Mouse (Mus musculus) adipocyte (in vitro differentiated cells): ENCODE results near the gene Mrps18a.

Source experiments
- DNase-seq: peaks from one replicate; pipeline ENCODE4 v3.0.0-alpha.2; 2016; ENCODE audit warnings: low spot score

Gene Mrps18a

DNA sequence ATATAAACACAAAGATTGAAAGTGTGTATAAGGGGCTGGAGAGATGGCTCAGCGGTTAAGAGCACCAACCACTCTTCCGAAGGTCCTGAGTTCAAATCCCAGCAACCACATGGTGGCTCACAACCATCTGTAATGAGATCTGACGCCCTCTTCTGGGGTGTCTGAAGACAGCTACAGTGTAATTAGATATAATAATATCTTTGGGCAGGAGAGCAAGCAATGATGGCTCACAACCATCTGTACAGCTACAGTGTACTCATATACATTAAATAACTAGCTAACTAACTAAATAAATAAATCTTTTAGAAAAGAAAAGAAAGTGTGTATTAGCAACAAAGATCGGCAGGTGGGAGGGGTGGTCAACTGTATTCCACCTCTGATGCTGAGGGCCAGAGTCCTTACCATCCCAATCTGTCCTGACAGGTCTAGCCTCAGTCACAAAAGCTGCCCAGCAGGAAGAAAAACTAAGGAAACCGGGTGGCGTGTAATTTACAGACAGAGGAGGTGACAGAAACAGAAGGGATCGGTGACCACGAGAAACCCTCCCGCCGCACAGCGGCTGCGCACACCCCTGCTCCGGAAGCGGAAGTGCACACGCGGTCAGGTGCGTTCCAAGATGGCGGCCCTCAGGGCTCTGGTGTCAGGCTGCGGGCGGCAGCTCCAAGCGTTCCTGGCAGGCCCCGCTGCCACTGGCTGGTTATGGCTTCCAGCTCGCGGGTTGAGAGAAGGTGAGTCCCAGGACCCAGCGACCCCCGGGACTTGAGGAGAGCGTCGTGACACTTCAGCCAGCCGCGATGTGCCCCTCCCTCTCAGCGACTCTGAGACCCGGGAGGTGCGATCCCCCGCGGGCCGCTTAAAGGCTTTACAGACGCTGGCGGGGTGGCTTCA is at the start of gene Mrps18a:
TSS of gene Mrps18a (plus strand) at position 585 of the 888 bp plus-strand sequence.
- DNase-seq, result peak; percentile 85

DNA sequence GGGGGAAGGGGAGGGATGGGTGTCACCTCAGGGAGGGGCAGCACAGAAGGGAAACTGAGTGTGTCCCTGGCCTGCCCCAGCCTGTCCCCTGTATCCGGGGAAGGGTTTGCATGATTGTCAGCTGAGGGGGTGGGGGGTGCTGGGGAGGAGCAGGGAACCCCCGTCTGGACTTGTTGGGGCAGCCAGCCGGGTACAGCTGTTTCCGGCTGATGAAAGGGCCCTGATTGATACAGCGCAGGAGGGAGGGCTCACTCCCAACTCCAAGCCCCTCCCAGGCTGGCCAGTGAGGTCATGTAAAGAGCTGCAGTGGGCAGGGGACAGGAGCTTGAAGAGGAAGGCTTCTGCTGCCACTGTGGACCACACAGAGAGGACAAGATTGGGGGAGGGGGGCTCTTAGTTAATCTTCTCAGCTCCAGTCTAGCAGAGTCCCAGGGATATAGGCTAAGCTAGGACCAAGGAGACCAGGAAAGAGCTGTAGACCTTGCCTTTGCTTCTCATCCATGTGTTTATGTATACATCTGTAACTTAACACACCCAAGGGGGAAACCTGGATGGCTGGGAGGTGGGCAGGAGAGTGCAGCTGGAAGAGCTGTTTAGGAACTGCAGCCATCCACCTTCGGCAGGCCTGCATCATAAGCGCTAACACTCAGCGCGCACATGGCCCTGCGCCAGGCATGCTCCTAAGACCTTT is 47.4 kb upstream of the Mrps18a start:
- DNase-seq, result no peak

DNA sequence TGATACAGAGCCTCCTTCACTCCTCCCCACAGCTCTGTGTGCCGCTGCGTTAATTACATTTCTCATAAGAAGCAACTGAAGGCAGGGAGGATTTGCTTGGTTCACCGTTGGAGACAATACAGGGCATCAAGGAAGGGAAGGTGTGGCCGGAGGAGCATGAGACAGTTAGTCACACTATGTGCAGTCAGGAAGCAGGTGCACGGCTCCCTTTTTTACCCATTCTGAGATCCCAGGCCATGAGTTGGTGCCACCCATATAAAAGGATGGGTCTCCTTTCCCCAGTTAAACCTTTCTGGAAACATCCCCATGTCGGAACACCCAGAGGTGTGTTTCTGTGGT is 46.8 kb upstream of the Mrps18a start:
- DNase-seq, result no peak

DNA sequence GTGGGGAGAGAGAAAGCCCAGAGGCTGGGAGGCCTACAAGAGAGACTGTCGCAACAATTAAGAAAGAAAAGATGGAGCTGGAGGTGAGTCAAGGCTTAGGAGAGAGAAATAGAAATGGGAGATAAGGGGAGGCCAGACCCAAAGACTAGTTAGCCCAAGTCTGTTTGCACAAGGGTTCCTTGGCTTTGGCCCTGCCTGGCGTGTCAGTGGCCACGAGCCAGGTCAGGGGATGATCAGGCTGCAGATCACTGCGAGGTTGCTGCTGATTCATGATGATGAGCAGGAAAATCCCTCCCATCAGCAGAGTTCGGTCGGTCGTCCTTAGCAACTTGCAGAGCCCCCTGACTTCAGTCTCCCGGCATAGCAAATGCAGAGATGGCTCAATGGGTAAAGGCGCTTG is 40.7 kb upstream of the Mrps18a start:
- DNase-seq, result no peak

DNA sequence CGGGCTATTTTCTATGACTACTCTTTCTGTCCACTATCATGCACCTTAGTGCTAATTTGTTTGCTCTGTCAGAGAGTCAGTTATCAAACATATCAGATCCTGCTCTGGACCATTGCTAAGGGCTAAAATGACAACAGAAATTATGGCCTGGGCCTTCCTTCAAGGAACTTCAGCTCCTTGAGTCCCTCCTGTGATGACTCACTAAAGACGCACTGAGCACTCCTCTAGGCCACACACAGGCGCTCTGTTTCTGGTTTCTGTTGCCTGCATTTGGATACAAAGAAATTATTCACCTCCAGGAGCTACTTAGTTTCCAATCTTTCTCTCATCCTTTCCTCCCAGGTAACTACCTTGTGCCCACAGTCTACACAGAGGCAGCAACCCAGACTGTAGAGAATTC is 39.3 kb upstream of the Mrps18a start:
- no peak for DNase-seq

DNA sequence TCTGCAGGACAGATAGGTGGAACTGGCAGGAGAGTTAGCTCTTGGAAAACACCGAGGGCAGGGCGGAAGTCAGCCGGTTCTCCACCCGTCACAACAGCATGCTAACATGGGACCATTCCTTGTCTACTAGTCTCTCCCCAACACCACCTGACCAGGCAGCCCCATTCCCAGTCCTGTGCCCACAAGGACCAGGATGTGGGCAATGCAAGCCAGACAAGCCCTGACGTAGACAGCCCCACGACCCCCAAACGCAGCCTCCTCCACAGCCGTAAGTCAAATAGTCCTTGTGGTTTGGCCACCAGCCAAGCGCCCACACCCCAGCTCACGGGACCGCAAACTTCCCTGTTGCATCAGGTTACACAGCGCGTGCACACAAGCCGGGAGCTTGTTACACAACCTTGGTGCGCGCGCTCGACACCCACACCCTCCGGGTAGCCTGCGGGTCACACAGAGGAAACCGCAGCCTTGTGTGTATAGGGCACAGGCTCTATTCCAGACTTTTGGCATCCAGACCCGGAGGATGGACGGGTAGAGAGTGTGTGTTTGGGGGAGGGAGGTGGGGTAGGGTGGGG is 37.0 kb upstream of the Mrps18a start:
- peak; percentile 85 for DNase-seq

DNA sequence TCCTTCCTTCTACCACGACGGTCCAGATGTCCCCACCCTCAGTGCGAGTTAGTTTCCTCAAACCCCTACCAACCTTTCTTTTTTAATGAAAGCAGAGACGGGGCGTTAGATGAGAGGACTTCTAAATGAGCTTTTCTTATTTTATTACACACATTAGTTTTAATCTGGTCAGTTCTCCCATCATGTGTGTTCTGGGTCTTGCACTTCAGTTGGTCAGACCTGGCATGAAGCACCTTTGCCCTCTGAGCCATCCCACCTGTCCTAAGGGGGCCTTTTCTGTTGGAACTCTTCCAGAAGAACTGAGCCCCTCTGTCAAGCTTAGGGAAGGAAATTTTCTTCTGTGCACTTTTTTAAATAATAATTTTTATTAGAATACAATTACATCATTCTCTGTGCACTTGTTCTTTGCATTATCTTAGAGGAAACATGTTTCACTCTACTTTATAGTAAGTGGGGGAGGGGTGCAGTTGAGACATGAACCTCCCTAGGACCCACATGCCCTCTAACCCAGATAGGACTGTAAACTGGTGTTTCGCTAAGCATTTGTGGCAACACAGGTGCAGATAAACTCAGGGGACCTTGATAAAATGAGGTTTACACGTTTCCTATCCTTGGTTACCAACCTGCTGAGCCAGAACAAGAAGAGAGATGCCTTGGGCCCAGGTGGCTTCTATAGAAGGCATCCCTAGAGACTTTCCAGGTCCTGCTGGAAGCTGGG is 36.2 kb upstream of the Mrps18a start:
- no peak for DNase-seq

DNA sequence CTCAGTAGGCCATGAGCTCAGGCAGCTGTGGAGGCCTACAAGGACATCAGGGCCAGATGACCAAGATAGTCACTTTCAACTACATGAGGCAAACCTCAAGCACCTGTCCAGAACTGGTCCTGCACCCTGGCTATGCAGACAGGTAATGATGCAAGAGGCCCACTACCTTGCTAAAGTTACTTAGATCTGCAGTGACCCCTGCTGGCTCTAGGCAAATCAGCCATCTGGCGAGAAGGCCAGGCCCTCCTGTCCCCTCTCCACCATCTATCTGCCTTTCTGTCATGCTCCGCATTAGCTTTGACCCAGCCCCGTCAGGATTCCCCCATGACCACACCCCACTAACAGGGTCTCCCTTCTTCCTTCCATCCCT is 35.7 kb upstream of the Mrps18a start:
- peak; percentile 73 for DNase-seq

DNA sequence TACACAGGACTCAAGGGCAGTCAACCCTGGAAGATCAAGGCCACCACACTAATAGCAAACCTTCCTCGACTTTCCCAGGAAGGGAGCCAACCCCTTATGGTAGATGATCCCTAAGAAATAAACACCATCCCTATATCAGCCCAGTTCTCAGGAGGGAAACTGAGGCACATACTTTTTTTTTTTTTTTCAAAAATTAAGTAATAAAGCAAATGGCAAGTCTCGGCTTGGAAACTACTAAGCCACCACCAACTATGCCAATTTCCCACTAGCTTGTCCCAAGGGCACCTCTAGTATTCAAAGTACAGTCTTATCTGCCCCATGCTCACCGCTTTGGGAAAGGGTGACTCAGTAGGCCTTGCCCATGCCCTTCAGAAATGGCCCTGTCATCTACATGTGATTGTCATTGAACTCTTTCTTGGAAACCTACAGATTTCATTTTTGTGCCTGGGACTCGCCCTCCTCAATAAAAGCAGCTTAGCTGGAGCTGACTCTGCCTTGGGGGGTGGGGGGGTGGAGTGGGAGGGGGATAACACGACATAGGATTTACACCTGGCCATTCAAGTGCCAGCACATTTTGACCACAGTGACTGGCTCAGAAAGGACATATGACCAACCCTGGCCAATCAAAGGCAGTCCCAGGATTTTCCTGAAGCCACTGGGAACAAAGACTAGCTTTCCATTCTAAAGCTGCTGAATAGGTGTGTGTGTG is 35.1 kb upstream of the Mrps18a start:
- DNase-seq, result no peak

DNA sequence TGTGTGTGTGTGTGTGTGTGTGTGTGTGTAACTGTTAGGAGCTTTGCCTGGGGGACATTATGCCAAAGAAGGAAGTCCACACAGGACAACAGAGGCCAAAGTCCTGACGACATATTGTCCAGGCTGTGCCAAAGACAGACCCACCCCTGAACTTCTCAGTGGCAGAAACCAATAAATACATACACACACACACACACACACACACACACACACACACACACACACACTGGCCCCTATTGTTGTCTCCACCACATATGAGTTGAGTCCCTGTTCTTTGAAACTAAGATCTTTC is 34.6 kb upstream of the Mrps18a start:
- DNase-seq, result no peak

DNA sequence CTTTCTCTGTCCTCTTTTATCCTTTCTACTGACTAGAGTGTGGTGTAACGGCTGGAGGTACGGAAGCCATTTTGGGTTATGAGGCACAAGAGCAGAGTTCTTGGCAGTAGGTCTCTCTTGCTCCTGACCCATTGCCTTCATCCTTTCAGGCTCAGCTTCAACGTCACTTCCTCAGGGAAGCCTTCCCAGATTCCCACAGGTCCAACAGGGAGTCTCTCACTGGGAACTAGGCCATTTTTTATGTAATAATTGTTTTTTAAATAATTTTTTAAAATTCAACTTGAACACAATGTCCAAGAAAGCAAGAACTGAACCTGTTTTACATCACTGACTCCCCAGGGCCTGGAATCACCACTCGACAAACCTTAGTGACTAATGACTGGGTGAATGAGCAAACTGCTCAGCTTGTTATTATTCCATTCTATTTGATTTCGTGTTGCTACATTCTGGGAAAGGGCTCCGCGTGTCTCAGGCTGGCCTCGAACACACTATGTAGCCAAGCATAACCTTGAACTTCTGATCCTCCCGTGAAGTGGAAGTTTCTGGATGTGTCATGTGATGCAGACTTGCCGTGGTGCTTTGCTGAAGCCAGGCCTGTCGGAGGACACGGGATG is 32.8 kb upstream of the Mrps18a start:
- peak; percentile 93 for DNase-seq

DNA sequence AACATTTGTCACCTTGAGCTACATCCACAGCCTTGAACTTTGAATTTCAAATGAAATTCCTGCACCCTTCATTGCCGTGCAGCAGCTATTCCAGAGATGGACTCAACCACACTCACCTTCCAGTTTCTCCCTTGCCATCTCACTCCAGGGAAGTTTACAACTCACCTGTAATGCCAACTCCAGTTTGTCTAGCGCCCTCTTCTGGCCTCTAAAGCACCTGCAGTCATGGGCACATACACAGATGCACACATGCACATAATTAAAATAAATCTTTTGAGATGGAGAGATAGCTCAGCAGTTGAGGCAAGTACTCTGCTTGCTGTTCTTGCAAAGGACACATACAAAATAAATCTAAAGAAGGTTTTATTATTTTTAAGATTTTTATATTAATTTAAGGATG is 31.7 kb upstream of the Mrps18a start:
- DNase-seq, result no peak

DNA sequence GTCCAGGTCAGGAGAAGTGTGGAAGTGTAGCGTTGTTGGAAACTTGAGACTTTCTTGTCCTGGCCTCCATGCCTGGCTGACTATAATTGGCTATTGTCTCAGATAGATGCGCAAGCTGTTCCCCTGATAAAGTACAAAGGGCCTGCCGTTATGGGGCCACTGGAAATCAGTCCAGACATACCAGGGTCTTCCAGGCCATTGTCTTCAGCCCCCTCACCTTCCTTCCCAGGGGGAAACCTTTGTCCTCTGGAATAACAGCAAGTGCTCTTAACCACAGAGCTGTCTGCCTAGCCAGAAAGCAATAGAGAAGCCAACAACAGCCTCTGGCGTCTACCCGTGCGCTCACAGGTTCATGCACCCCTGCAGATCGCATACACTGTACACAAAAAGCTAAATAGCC is 30.4 kb upstream of the Mrps18a start:
- DNase-seq, result no peak

DNA sequence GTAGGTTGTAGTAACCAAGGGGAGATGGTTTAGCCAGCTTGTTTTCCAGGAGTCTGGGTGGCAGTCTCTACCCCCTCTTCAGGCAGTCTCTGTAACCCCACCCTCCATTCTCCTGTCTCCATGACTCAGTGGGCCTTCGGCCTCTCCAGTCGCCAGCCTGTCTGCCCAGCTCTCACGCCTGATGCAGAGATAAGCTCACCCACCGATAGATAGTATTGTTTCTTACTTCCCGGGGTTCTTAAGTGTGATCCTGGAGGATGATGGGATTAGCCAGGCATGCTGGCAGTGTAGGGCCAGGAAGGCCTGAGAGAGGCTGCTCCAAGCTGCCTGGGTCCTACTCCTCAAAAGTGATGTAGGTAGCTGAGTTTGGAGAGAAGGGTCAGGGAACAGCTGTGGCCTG is 29.7 kb upstream of the Mrps18a start:
- no peak for DNase-seq

DNA sequence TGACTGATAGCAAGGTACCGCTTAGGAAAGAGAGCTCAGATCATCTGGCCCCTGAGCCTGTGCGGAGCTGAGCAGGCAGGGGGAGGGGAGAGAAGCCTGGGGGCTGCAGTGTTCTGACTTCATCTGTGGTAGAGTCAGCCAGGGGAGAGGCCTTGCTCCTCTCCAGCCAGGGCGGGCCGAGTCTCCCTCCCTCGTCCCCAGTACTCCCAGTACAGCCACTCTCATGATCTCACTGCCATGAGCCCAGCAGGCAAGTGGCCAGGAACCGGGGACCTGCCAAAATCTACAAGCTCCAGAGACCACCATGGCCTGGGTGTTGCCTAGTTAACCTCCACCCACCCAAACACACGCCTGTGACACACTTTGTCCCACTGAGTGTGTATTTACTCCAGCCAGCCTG is 29.1 kb upstream of the Mrps18a start:
- DNase-seq, result no peak

DNA sequence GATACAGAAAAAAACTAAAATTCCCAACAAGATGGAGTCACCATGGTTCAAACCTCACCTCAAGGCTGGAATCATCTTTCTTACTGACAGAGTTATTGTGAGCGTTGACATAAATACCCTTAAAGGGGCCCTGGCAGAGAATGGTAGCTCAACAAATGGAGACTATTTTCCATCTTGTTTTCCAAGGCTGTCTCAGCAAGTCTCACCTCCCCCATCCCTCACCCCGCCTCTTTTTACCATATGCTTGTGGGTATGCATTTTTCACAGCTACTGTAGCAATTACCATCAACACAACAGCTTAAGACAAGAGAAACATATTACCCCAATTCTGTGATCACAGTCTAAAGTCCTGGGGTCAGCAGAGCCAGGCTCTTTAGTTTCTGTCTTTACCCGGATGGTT is 27.4 kb upstream of the Mrps18a start:
- DNase-seq, result no peak

DNA sequence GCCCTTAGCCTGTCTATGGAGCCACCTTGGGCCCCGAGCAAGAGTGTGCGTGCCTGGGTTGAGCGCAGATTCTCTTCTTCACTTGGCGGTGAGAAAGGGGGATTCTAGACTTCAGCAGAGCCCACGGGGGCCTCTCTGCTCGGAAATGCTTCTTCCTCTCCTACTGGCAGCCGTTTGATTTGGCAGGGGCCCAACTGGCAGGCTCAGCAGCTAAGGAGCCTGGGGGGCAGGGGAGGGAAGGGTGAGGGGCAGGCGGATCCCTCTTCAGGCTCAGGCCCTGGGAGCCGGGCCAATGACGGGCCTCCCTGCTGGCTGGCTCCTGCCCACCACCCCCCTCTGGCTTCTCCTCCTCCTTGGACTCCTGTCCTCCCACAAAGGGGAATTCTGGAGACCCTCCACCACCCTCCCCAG is 26.7 kb upstream of the Mrps18a start:
- peak; percentile 70 for DNase-seq

DNA sequence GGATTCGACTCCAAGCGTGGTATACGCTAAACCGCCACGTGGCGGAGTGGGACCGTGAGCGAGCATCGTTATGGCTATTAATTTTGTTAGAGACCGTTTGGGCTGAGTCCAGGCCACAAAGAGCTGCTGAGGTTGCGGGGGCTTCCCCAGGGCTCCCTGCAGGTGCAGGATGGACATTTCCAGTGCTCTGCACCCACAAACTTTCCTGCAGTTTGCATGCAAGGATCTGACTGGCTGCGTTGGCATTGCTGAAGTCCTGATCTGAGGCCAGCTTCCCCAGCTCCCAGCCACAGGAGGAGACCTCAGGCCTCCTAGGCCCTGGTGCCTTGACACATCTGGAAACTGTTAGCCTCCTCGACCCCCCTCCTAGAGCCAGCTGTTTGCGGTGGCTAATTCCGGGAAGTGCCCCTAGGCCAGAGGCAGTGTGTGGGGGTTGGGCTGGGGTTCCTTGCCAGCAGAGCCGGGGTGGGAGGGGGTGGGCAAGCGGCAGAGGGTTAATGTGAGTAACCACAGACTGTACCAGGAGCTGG is 24.4 kb upstream of the Mrps18a start:
- DNase-seq, result peak; percentile 73

DNA sequence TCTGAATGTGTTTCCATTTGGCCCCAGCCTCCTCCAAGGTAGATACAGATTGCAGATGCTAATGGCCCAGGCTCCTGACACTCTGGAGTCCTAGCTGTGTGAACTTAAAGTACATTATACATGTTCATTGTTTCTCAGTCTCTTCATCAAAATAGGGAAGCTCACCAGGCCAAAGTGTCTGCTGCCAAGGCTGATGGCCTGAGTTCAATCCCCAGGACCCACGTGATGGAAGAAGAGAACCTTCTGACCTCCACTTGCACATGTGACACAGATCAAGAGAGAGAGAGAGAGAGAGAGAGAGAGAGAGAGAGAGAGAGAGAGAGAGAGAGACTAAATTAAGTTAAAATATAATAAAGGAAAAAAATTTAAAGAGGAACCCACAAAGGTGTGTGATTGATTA is 19.4 kb upstream of the Mrps18a start:
- peak; percentile 62 for DNase-seq

DNA sequence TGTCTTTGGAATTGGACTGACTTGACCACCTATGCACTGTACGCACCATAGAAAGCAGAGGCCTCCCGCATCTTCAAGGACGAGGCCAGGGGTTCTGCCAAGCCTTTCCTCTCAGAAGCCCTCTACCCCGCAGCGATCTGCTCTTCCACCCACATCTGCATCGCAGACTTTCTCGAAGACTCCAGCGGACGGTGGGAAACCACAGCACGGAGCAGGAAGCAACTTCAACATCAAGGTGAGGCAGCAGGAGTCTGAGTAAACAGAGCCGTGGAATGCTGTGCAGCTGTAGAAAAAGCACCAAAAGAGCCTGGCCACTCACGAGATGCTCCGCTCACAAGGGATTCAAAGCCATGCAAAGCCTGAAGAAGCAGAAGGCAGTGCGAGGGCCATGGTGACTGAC is 18.9 kb upstream of the Mrps18a start:
- no peak for DNase-seq

DNA sequence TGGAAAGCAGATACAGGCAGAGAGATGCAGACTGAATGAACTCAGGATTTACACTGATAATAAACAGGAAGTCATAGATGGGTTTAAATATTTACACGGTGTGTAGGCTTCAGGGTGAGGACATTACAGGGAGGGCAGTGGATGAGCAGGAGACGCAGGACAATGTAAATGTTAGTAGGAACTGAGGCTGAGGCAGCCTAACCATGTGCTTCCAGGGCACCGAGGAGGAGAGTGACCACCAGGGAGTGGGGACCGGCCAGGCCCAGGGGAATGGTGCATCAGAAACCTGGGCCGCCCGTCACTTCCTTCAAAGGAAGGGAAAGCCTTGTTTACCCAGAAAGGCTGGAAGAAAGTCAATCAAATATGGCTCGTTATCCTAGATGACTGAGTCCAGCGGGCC is 12.3 kb upstream of the Mrps18a start:
- DNase-seq, result no peak

DNA sequence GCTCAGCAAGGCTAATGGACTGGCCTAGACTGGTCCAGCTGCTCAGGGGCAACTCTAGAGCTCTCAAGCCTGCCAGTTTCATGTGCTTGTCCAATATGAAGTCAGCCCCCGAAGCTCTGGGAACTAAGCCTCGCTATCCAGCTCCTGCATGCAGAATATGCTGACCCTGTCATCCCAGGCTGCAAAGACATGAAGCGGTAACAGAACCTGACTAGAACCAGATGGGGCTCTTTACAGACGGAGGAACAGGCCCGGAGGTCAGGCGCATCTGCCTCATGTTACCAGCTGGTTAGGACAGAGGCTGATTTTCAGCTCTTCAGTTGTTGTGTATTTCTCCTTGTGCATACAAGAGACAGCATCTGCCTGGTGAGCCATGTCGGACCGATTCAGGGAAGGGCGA is 8.9 kb upstream of the Mrps18a start:
- DNase-seq, result no peak
